Mouse (Mus musculus) pancreas, adult 10 weeks (tissue): Measurements from ENCODE around the gene Crb3. TPM values are rescaled to one million over a fixed set of nuclear protein-coding genes. Genes with fewer than 3 reads are reported as not detected.

Experiments
- polyA plus RNA-seq: library from polyadenylated mRNA; stranded (reverse); fragments of 350-450 nt; fragmentation: Illumina TruSeq; extraction: RNeasy Lipid Tissue Mini Kit (QIAGEN cat#74804); gene quantifications from one replicate; pipeline ENCODE4 v1.2.3, GENCODE M21; 2015; ENCODE audit warnings: low read depth, low replicate concordance; ENCODE audit not compliant: insufficient read depth

The Crb3 gene
- polyA plus RNA-seq: 20.0 TPM

GRCm38 (mm10) chr17:57058891-57059485 lies at the start of gene Crb3:
TSS of gene Crb3 (plus strand) at chr17:57059105.

GRCm38 (mm10) chr17:57011236-57012141 lies 47.4 kb upstream of the Crb3 start, which contains the start of the genes Gtf2f1 and Gm17949:
TSS of gene Gtf2f1 (minus strand) at chr17:57011288.
TSS of gene Gm17949 (plus strand) at chr17:57011469.

GRCm38 (mm10) chr17:57030931-57031660 lies 27.8 kb upstream of the Crb3 start, which contains the start of gene Khsrp:
TSS of gene Khsrp (minus strand) at chr17:57031522.

GRCm38 (mm10) chr17:57041554-57041953 lies 17.4 kb upstream of the Crb3 start, which contains the start of gene Slc25a41:
TSS of gene Slc25a41 (minus strand) at chr17:57041654.

GRCm38 (mm10) chr17:57059486-57059977 lies 627 bp downstream of the Crb3 start, which contains the start of gene Slc25a23:
TSS of gene Slc25a23 (minus strand) at chr17:57059863.

GRCm38 (mm10) chr17:57078336-57078735 lies 19.4 kb downstream of the Crb3 start, which contains the start of gene Dennd1c:
TSS of gene Dennd1c (minus strand) at chr17:57078514.

GRCm38 (mm10) chr17:57087049-57087832 lies 28.3 kb downstream of the Crb3 start, which contains the start of gene Tubb4a:
TSS of gene Tubb4a (minus strand) at chr17:57087782.

GRCm38 (mm10) chr17:57105181-57106034 lies 46.5 kb downstream of the Crb3 start, which contains the start of gene Tnfsf9:
TSS of gene Tnfsf9 (plus strand) at chr17:57105325.

Other genes starting within 250 kb of the Crb3 start
- gene Rfx2, start 228.1 kb upstream of the Crb3 start, polyA plus RNA-seq: 2.0 TPM
- not detected for gene Acsbg2, start 184.7 kb upstream of the Crb3 start, polyA plus RNA-seq
- gene 1700061G19Rik, start 183.6 kb upstream of the Crb3 start, polyA plus RNA-seq: not detected
- gene Mllt1, start 123.7 kb upstream of the Crb3 start, polyA plus RNA-seq: 6.3 TPM
- not detected for gene Acer1, start 77.0 kb upstream of the Crb3 start, polyA plus RNA-seq
- gene Clpp, start 68.8 kb upstream of the Crb3 start, polyA plus RNA-seq: 19.7 TPM
- gene Alkbh7, start 61.8 kb upstream of the Crb3 start, polyA plus RNA-seq: 10.0 TPM
- not detected for gene Pspn, start 59.1 kb upstream of the Crb3 start, polyA plus RNA-seq
- gene Gtf2f1, start 47.8 kb upstream of the Crb3 start, polyA plus RNA-seq: 7.4 TPM
- not detected for gene Gm17949, start 47.6 kb upstream of the Crb3 start, polyA plus RNA-seq
- 14.1 TPM for gene Khsrp, start 27.6 kb upstream of the Crb3 start, polyA plus RNA-seq
- not detected for gene Slc25a41, start 17.5 kb upstream of the Crb3 start, polyA plus RNA-seq
- gene Slc25a23, start 758 bp downstream of the Crb3 start, polyA plus RNA-seq: 15.4 TPM
- gene Dennd1c, start 19.4 kb downstream of the Crb3 start, polyA plus RNA-seq: 3.3 TPM
- 1.5 TPM for gene Tubb4a, start 28.7 kb downstream of the Crb3 start, polyA plus RNA-seq
- gene Tnfsf9, start 46.2 kb downstream of the Crb3 start, polyA plus RNA-seq: 1.3 TPM
- not detected for gene Cd70, start 90.7 kb downstream of the Crb3 start, polyA plus RNA-seq
- gene Tnfsf14, start 135.1 kb downstream of the Crb3 start, polyA plus RNA-seq: not detected
- gene C3, start 169.0 kb downstream of the Crb3 start, polyA plus RNA-seq: 236 TPM
- 23.7 TPM for gene Gpr108, start 189.3 kb downstream of the Crb3 start, polyA plus RNA-seq
- 19.2 TPM for gene Trip10, start 190.3 kb downstream of the Crb3 start, polyA plus RNA-seq
- gene Vav1, start 220.0 kb downstream of the Crb3 start, polyA plus RNA-seq: 2.0 TPM